Mouse (Mus musculus) CH12.LX (cell line): ENCODE results near the gene Ptpn14.

ENCODE experiments used
- CTCF ChIP-seq, 2 experiments: IDR thresholded peaks in 1 of 2; conservative IDR thresholded peaks in 1 of 2; 2 replicates each; pipeline ENCODE4 v1.5.1; 2011 to 2012; ENCODE audit warnings: low read depth in 2 of 2, low read length in 2 of 2, improper control_type of control experiment in 1 of 2, inconsistent platforms in 1 of 2, mild to moderate bottlenecking in 1 of 2, moderate library complexity in 1 of 2
- MAX ChIP-seq: IDR thresholded peaks from 2 replicates; pipeline ENCODE4 v1.6.1; 2011; ENCODE audit warnings: low read length, improper control_type of control experiment
- MEF2A ChIP-seq: IDR thresholded peaks from 2 replicates; pipeline ENCODE4 v1.6.1; 2014; ENCODE audit warnings: low read depth, mild to moderate bottlenecking, inconsistent platforms, low read length, improper control_type of control experiment, borderline replicate concordance
- PAX5 ChIP-seq: IDR thresholded peaks from 2 replicates; pipeline ENCODE4 v1.6.1; 2012; ENCODE audit warnings: low read length, inconsistent platforms, mixed read lengths
- POLR2A ChIP-seq: IDR thresholded peaks from 2 replicates; pipeline ENCODE4 v1.6.1; 2011; ENCODE audit warnings: low read depth, mild to moderate bottlenecking, improper control_type of control experiment, low read length
- POLR2AphosphoS2 ChIP-seq: IDR thresholded peaks from 2 replicates; pipeline ENCODE4 v1.6.1; 2011; ENCODE audit warnings: low read depth, low read length, improper control_type of control experiment
- TCF12 ChIP-seq: IDR thresholded peaks from 2 replicates; pipeline ENCODE4 v1.6.1; 2014; ENCODE audit warnings: low read depth, mild to moderate bottlenecking, inconsistent platforms, low read length, improper control_type of control experiment
- USF1 ChIP-seq: IDR thresholded peaks from 2 replicates; pipeline ENCODE4 v1.6.1; 2014; ENCODE audit warnings: low read depth, mild to moderate bottlenecking, inconsistent platforms, low read length, improper control_type of control experiment

DNA sequence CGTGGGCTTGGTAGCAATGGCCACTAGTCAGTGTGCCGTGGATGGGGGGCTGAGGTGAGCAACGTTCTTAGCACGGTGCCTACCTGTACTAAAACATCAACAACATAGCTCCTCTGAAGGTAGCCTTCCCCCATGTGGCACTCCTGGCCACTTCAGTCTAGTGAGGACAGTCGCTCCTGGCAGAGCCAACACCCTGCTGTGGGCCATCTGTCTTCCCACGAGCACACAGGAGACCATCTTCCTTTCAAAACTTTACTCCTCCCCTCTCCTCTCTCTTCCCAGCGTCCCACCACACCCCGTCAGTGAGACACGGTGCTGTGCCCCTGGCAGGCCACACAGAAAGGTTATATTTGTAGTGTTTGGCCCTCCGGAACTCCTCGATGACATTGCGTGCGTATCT is 156.9 kb downstream of the Ptpn14 start:
- TF ChIP-seq TCF12 (no peak), USF1 (no peak), MEF2A (no peak), CTCF (conservative IDR thresholded peaks at IDR 0.05 in 1 of 2, IDR thresholded peaks at IDR 0.05 in 1 of 2; ENCODE audit: low read depth in 2 of 2, low read length in 2 of 2) (no peak), PAX5 (no peak), POLR2A (no peak), POLR2AphosphoS2 (no peak), MAX (no peak)
